Mouse (Mus musculus): ENCODE measurements around the gene Lars2.

Lars2 gene

GRCm38 (mm10) chr9:123509638-123510604 is 143.2 kb downstream of the Lars2 start:
- DNase-seq, result no peak

- no peak for DNase-seq
These were observed 144.2 kb downstream of the Lars2 start for GRCm38 (mm10) chr9:123510926-123511325.
